Comparison of ENCODE assay signal across 8 mouse cellular contexts in genomic region chr16:13819806-13820500, GRCm38 (mm10). TPM values are rescaled to one million over a fixed set of nuclear protein-coding genes. Genes with fewer than 3 reads are reported as not detected.
DNase-seq lines count a peak whose midpoint lies in the region; ATAC-seq and TF ChIP-seq lines count a peak whose summit lies in the region.

No protein-coding gene starts in this region.

- H3K4me2 ChIP-seq in heart, embryonic 12.5 days, result peak overlapping the region; percentile 87
- H3K4me2 ChIP-seq in limb, embryonic 12.5 days, result peak overlapping the region; percentile 61

- no peaks in the 10 kb centered on the region for H3K27me3 ChIP-seq in heart, embryonic 12.5 days (replicated peaks)
- no peaks in the 10 kb centered on the region for H3K27me3 ChIP-seq in forebrain, embryonic 10.5 days (ENCODE audit: poor library complexity, severe bottlenecking)
- H3K27me3 ChIP-seq in limb, embryonic 12.5 days, result no peaks in the 10 kb centered on the region

- peaks cover 26% of the 10 kb centered on the region for H3K36me3 ChIP-seq in heart, embryonic 12.5 days
- H3K36me3 ChIP-seq in ES-E14 (ENCODE audit: control insufficient read depth, insufficient read depth, low read length, poor library complexity, severe bottlenecking), result peaks cover 9% of the 10 kb centered on the region
- H3K36me3 ChIP-seq in forebrain, embryonic 10.5 days (replicated peaks), result peaks cover 27% of the 10 kb centered on the region
- peaks cover 26% of the 10 kb centered on the region for H3K36me3 ChIP-seq in limb, embryonic 12.5 days

- ATAC-seq in heart, embryonic 12.5 days (ENCODE audit: insufficient number of reproducible peaks, low FRiP score), result 0 out of 2 replicates have a peak, but pooled peaks have one; percentile 0
- ATAC-seq in limb, embryonic 12.5 days (ENCODE audit: insufficient number of reproducible peaks, insufficient read depth, low FRiP score, low TSS enrichment, low read depth), result no peak

- TF ChIP-seq CTCF in olfactory bulb, adult 2 months (IDR thresholded peaks at IDR 0.05; ENCODE audit: insufficient read depth, low read depth, low read length), result no peak

- peak overlapping the region; percentile 90 for H3K9ac ChIP-seq in heart, embryonic 12.5 days
- H3K9ac ChIP-seq in ES-E14 (ENCODE audit: insufficient read depth, low read depth, low read length, poor library complexity, severe bottlenecking), result peak overlapping the region; percentile 84
- H3K9ac ChIP-seq in limb, embryonic 12.5 days (replicated peaks), result peak overlapping the region; percentile 81

- in situ Hi-C loops in ES-E14 (cut with MboI; ENCODE audit: low sequenced_read_pairs in 2 of 2, unreplicated experiment in 2 of 2), result no loop called here

- WGBS in heart, embryonic 12.5 days, result 30% methylated on average over 12 of the region's 12 CpGs
- 54% methylated on average over 12 of the region's 12 CpGs for WGBS in forebrain, embryonic 10.5 days
- 45% methylated on average over 12 of the region's 12 CpGs for WGBS in limb, embryonic 12.5 days
- 7% methylated on average over 12 of the region's 12 CpGs for WGBS in olfactory bulb, adult 2 months

- DNase-seq in heart, adult 8-10 months (ENCODE audit: low spot score), result no peak
- DNase-seq in ES-E14 (ENCODE audit: low read depth, low spot score), result no peak
- peak; percentile 23 for DNase-seq in forebrain, embryonic 10.5 days (ENCODE audit: extremely low spot score, low spot score)
- DNase-seq in cerebellum, adult 9-10 months, result no peak
- DNase-seq in spleen, adult 12 weeks (ENCODE audit: low spot score), result no peak

- peak overlapping the region; percentile 91 for H3K27ac ChIP-seq in heart, embryonic 12.5 days (ENCODE audit: poor library complexity, severe bottlenecking)
- H3K27ac ChIP-seq in ES-E14 (ENCODE audit: insufficient read depth, low read depth, low read length, poor library complexity, severe bottlenecking), result no peak overlapping the region
- peak overlapping the region; percentile 93 for H3K27ac ChIP-seq in forebrain, embryonic 10.5 days
- peak overlapping the region; percentile 97; the same call in 1 of the 2 replicates for H3K27ac ChIP-seq in limb, embryonic 12.5 days
- 0 out of 2 replicates have a peak overlapping the region, but pooled peaks have one; percentile 17 for H3K27ac ChIP-seq in olfactory bulb, adult 2 months (ENCODE audit: insufficient read depth, low read depth, low read length)

- no peaks in the 10 kb centered on the region for H3K9me3 ChIP-seq in heart, embryonic 12.5 days (replicated peaks)
- no peaks in the 10 kb centered on the region for H3K9me3 ChIP-seq in ES-E14 (ENCODE audit: control insufficient read depth, insufficient read depth, low read depth, low read length)
- no peaks in the 10 kb centered on the region for H3K9me3 ChIP-seq in forebrain, embryonic 10.5 days
- H3K9me3 ChIP-seq in limb, embryonic 12.5 days, result peaks cover 4% of the 10 kb centered on the region; the same call in 1 of the 2 replicates

- H3K4me3 ChIP-seq in heart, embryonic 12.5 days, result peak overlapping the region; percentile 84
- H3K4me3 ChIP-seq in ES-E14 (ENCODE audit: insufficient read depth in 1 of 2, low read depth in 1 of 2, low read length in 2 of 2, poor library complexity in 1 of 2, severe bottlenecking in 1 of 2), result peak overlapping the region; percentile 88 to 99
- peak overlapping the region; percentile 80 for H3K4me3 ChIP-seq in forebrain, embryonic 10.5 days
- H3K4me3 ChIP-seq in limb, embryonic 12.5 days (replicated peaks), result peak overlapping the region; percentile 74
- H3K4me3 ChIP-seq in olfactory bulb, adult 2 months (ENCODE audit: insufficient read depth, low read depth, low read length), result peak overlapping the region; percentile 76

- no peak for TF ChIP-seq POLR2A in olfactory bulb, adult 2 months (IDR thresholded peaks at IDR 0.05; ENCODE audit: insufficient read depth, low read depth, low read length)

- peaks cover 28% of the 10 kb centered on the region for H3K4me1 ChIP-seq in heart, embryonic 12.5 days (replicated peaks)
- peaks cover 5 to 13% of the 10 kb centered on the region in 2 experiments; a peak in 2 of 4 replicates for H3K4me1 ChIP-seq in ES-E14 (ENCODE audit: control insufficient read depth in 2 of 2, insufficient read depth in 2 of 2, low read length in 2 of 2, poor library complexity in 1 of 2)
- H3K4me1 ChIP-seq in forebrain, embryonic 10.5 days, result peaks cover 26% of the 10 kb centered on the region
- H3K4me1 ChIP-seq in limb, embryonic 12.5 days (replicated peaks), result peaks cover 20% of the 10 kb centered on the region
- peaks cover 7% of the 10 kb centered on the region for H3K4me1 ChIP-seq in olfactory bulb, adult 2 months (ENCODE audit: control insufficient read depth, insufficient read depth, low read length)

TF ChIP-seq in ES-E14, 5 proteins besides CTCF, POLR2A, EP300 and RAD21:
- no peak for TF ChIP-seq MAFK (IDR thresholded peaks at IDR 0.05; ENCODE audit: insufficient read depth, low read depth, low read length)
- TF ChIP-seq HCFC1 (IDR thresholded peaks at IDR 0.05; ENCODE audit: borderline replicate concordance, insufficient read depth, low read length), result no peak
- TF ChIP-seq CHD2 (IDR thresholded peaks at IDR 0.05; ENCODE audit: low read depth, low read length), result no peak
- TF ChIP-seq ZC3H11A (IDR thresholded peaks at IDR 0.05; ENCODE audit: borderline replicate concordance, low read depth, low read length), result no peak
- no peak for TF ChIP-seq ZNF384 (IDR thresholded peaks at IDR 0.05; ENCODE audit: low read depth, low read length)

RNA-seq across cellular contexts. Expression of gene Ntan1, which starts 1.3 kb away (rescaled TPM):
- 144 and 145 TPM in 2 replicates for polyA plus RNA-seq in heart, embryonic 12.5 days (2016; fragmentation: Nextera tagmentation; extraction: Ambion mirVana)
- 10 to 100 TPM; 42.5 to 50.4 (median 43.5) TPM for total RNA-seq in heart, adult 8-10 months (2022)
- total RNA-seq in ES-E14 (2012; rRNA removed), result 48.2 and 54.2 TPM in 2 replicates
- polyA plus RNA-seq in forebrain, embryonic 10.5 days (2016; fragmentation: Nextera tagmentation; extraction: Ambion mirVana), result 122 and 125 TPM in 2 replicates
- polyA plus RNA-seq in limb, embryonic 12.5 days (2016; fragmentation: Nextera tagmentation; extraction: Ambion mirVana), result 183 and 184 TPM in 2 replicates
- not detected in 2 replicates for polyA plus RNA-seq in olfactory bulb, adult 2 months (2012; ENCODE audit: insufficient read depth, insufficient read length, low replicate concordance, missing spikeins)

RNA-seq across cellular contexts. Expression of gene Rrn3, which starts 39.4 kb away (rescaled TPM):
- 61.0 and 63.6 TPM in 2 replicates for polyA plus RNA-seq in heart, embryonic 12.5 days (2016; fragmentation: Nextera tagmentation; extraction: Ambion mirVana)
- total RNA-seq in heart, adult 8-10 months (2022), result 10 to 100 TPM; 36.6 to 41.9 (median 39.0) TPM
- 125 and 147 TPM in 2 replicates for total RNA-seq in ES-E14 (2012; rRNA removed)
- 96.1 and 96.2 TPM in 2 replicates for polyA plus RNA-seq in forebrain, embryonic 10.5 days (2016; fragmentation: Nextera tagmentation; extraction: Ambion mirVana)
- polyA plus RNA-seq in limb, embryonic 12.5 days (2016; fragmentation: Nextera tagmentation; extraction: Ambion mirVana), result 75.8 and 82.8 TPM in 2 replicates
- polyA plus RNA-seq in olfactory bulb, adult 2 months (2012; ENCODE audit: insufficient read depth, insufficient read length, low replicate concordance, missing spikeins), result not detected in 2 replicates

Comparison
In these comparisons a context has a peak if more than half of its experiments do, and no peak if none do; other contexts are left out.
1. RNA of gene Ntan1, which starts 1.3 kb away (polyA plus RNA-seq): 183 to 184 TPM in limb, embryonic 12.5 days, 144 to 145 TPM in heart, embryonic 12.5 days and 122 to 125 TPM in forebrain, embryonic 10.5 days; not detected in olfactory bulb, adult 2 months; every median in the first group is over 100 times any median in the second.
2. Peak in every context shown above with its lines, with median percentiles within 50 percentile points of each other: H3K4me3 ChIP-seq and H3K9ac ChIP-seq.